Mouse (Mus musculus) erythroblast, embryonic 14.5 days (primary cell): ENCODE data around the gene Mymk. TPM values are rescaled to one million over a fixed set of nuclear protein-coding genes. Genes with fewer than 3 reads are reported as not detected.

Source experiments
- H3K27me3 ChIP-seq: 2 replicates; pipeline ENCODE4 v1.6.1; 2012; ENCODE audit warnings: inconsistent platforms; ENCODE audit not compliant: control insufficient read depth
- H3K36me3 ChIP-seq: 2 replicates; pipeline ENCODE4 v1.6.1; 2012; ENCODE audit warnings: mild to moderate bottlenecking, inconsistent platforms; ENCODE audit not compliant: control insufficient read depth
- H3K4me1 ChIP-seq: 2 replicates; pipeline ENCODE4 v1.6.1; 2012; ENCODE audit warnings: inconsistent platforms; ENCODE audit not compliant: control insufficient read depth
- H3K4me3 ChIP-seq: replicated peaks from 2 replicates; pipeline ENCODE3; 2012; ENCODE audit warnings: moderate library complexity, mild to moderate bottlenecking, inconsistent platforms
- H3K9me3 ChIP-seq: 2 replicates; pipeline ENCODE4 v1.6.1; 2012; ENCODE audit warnings: low read length, inconsistent platforms, mixed read lengths; ENCODE audit not compliant: control insufficient read depth
- GATA1 ChIP-seq: IDR thresholded peaks from 2 replicates; pipeline ENCODE4 v1.6.1; 2012; ENCODE audit warnings: low read length, inconsistent platforms, mixed read lengths
- TAL1 ChIP-seq: IDR thresholded peaks from 3 replicates; pipeline ENCODE4 v1.6.1; 2012; ENCODE audit warnings: low read length, inconsistent platforms, mixed read lengths
- polyA plus RNA-seq: library from polyadenylated mRNA; stranded (reverse); fragments of >175 nt; gene quantifications from 2 replicates; pipeline ENCODE4 v1.2.3, GENCODE M21; 2012

Gene Mymk
- polyA plus RNA-seq, 1 experiment = not detected

- H3K4me1 ChIP-seq = no peaks in the 10 kb centered on the region
- no peak overlapping the region for H3K4me3 ChIP-seq
Observed at GRCm38 (mm10) chr2:27044166-27044565, 27.8 kb downstream of the Mymk start.

GRCm38 (mm10) chr2:27043461-27043860, 28.5 kb downstream of the Mymk start:
- Histone ChIP-seq H3K27me3 (no peaks in the 10 kb centered on the region), H3K4me3 (no peak overlapping the region), H3K36me3 (no peaks in the 10 kb centered on the region), H3K4me1 (no peaks in the 10 kb centered on the region), H3K9me3 (no peaks in the 10 kb centered on the region)
- TF ChIP-seq GATA1 (no peak), TAL1 (no peak)

More at GRCm38 (mm10) chr2:27044166-27044565, 27.8 kb downstream of the Mymk start:
- no peak for TF ChIP-seq GATA1
- no peak for TF ChIP-seq TAL1
- Histone ChIP-seq H3K9me3 (no peaks in the 10 kb centered on the region), H3K36me3 (no peaks in the 10 kb centered on the region), H3K27me3 (no peaks in the 10 kb centered on the region)

- H3K27me3 ChIP-seq = no peaks in the 10 kb centered on the region
- H3K9me3 ChIP-seq = no peaks in the 10 kb centered on the region
- TF ChIP-seq GATA1 = no peak
- TF ChIP-seq TAL1 = no peak
- no peaks in the 10 kb centered on the region for H3K4me1 ChIP-seq
- no peak overlapping the region for H3K4me3 ChIP-seq
- no peaks in the 10 kb centered on the region for H3K36me3 ChIP-seq
Observed at GRCm38 (mm10) chr2:27042131-27042844, 29.7 kb downstream of the Mymk start.

GRCm38 (mm10) chr2:27039286-27039685, 32.7 kb downstream of the Mymk start:
- Histone ChIP-seq H3K4me1 (peaks cover 2% of the 10 kb centered on the region), H3K36me3 (no peaks in the 10 kb centered on the region), H3K9me3 (no peaks in the 10 kb centered on the region), H3K4me3 (no peak overlapping the region), H3K27me3 (no peaks in the 10 kb centered on the region)
- TF ChIP-seq TAL1 = no peak
- TF ChIP-seq GATA1 = no peak

- no peaks in the 10 kb centered on the region for H3K27me3 ChIP-seq
- H3K9me3 ChIP-seq = no peaks in the 10 kb centered on the region
- H3K4me3 ChIP-seq = no peak overlapping the region
- no peaks in the 10 kb centered on the region for H3K36me3 ChIP-seq
- TF ChIP-seq GATA1 (no peak), TAL1 (no peak)
- H3K4me1 ChIP-seq = peaks cover 2% of the 10 kb centered on the region
Observed at GRCm38 (mm10) chr2:27038596-27038995, 33.4 kb downstream of the Mymk start.

- TF ChIP-seq TAL1 (no peak), GATA1 (no peak)
- H3K27me3 ChIP-seq = no peaks in the 10 kb centered on the region
- no peak overlapping the region for H3K4me3 ChIP-seq
- no peaks in the 10 kb centered on the region for H3K9me3 ChIP-seq
- H3K36me3 ChIP-seq = no peaks in the 10 kb centered on the region
- H3K4me1 ChIP-seq = peaks cover 2% of the 10 kb centered on the region
Observed at GRCm38 (mm10) chr2:27037008-27037407, 35.0 kb downstream of the Mymk start.

GRCm38 (mm10) chr2:27036003-27036402, 36.0 kb downstream of the Mymk start:
- no peaks in the 10 kb centered on the region for H3K27me3 ChIP-seq
- H3K36me3 ChIP-seq = no peaks in the 10 kb centered on the region
- no peaks in the 10 kb centered on the region for H3K9me3 ChIP-seq
- H3K4me3 ChIP-seq = no peak overlapping the region
- peaks cover 2% of the 10 kb centered on the region for H3K4me1 ChIP-seq
- TF ChIP-seq GATA1 = no peak
- TF ChIP-seq TAL1 = no peak

GRCm38 (mm10) chr2:27032361-27032760, 39.6 kb downstream of the Mymk start:
- peaks cover 26% of the 10 kb centered on the region for H3K27me3 ChIP-seq
- no peaks in the 10 kb centered on the region for H3K36me3 ChIP-seq
- TF ChIP-seq GATA1 (no peak), TAL1 (no peak)
- peaks cover 11% of the 10 kb centered on the region for H3K4me1 ChIP-seq
- no peak overlapping the region for H3K4me3 ChIP-seq
- no peaks in the 10 kb centered on the region for H3K9me3 ChIP-seq

- H3K36me3 ChIP-seq = no peaks in the 10 kb centered on the region
- H3K4me1 ChIP-seq = peaks cover 10% of the 10 kb centered on the region
- no peak overlapping the region for H3K4me3 ChIP-seq
- no peak for TF ChIP-seq GATA1
- TF ChIP-seq TAL1 = no peak
- H3K9me3 ChIP-seq = no peaks in the 10 kb centered on the region
- peaks cover 36% of the 10 kb centered on the region for H3K27me3 ChIP-seq
Observed at GRCm38 (mm10) chr2:27028437-27029015, 43.5 kb downstream of the Mymk start.
